Mouse (Mus musculus) CH12.LX (cell line): Measurements from ENCODE around the gene Dhtkd1. TPM values are rescaled to one million over a fixed set of nuclear protein-coding genes. Genes with fewer than 3 reads are reported as not detected.
A peak's percentile ranks its signal among the peaks of the same experiment; 100 is the strongest.

Experiments
- DNase-seq: peaks from one replicate; pipeline ENCODE4 v3.0.0-alpha.2; 2013; ENCODE audit errors: extremely low read depth
- H3K27ac ChIP-seq: 2 replicates; pipeline ENCODE4 v1.5.1; 2012; ENCODE audit warnings: low read depth, mild to moderate bottlenecking, control low read depth, moderate library complexity; ENCODE audit not compliant: insufficient read depth
- H3K27me3 ChIP-seq: replicated peaks from 2 replicates; pipeline ENCODE3; 2012; ENCODE audit warnings: inconsistent platforms
- H3K36me3 ChIP-seq, 2 experiments: replicated peaks in 1 of 2; 2 replicates each; pipeline versions ENCODE3 to v1.6.1; 2012; ENCODE audit warnings: inconsistent platforms in 1 of 2, low read length in 1 of 2, mild to moderate bottlenecking in 1 of 2, mixed read lengths in 1 of 2, moderate library complexity in 1 of 2; ENCODE audit not compliant: control insufficient read depth in 1 of 2, insufficient read depth in 1 of 2
- H3K4me1 ChIP-seq, 2 experiments: 2 replicates each; pipeline ENCODE4 v1.6.1; 2012; ENCODE audit warnings: inconsistent platforms in 1 of 2, moderate library complexity in 1 of 2; ENCODE audit not compliant: insufficient read depth in 2 of 2, control insufficient read depth in 1 of 2
- H3K4me2 ChIP-seq: 2 replicates; pipeline ENCODE4 v1.6.1; 2012; ENCODE audit warnings: low read depth, mild to moderate bottlenecking, control low read depth; ENCODE audit not compliant: poor library complexity, insufficient read depth, severe bottlenecking
- H3K4me3 ChIP-seq, 3 experiments: fragments of 150-350 bp in 1 of 3; sonication (generic) in 1 of 3; replicated peaks in 1 of 3; 2 replicates each; pipeline versions ENCODE3 to v1.5.1; 2011 to 2012; ENCODE audit warnings: low read depth in 2 of 3, low read length in 2 of 3, mild to moderate bottlenecking in 2 of 3, moderate library complexity in 2 of 3, control low read depth in 1 of 3, improper control_type of control experiment in 1 of 3, inconsistent platforms in 1 of 3, mixed read lengths in 1 of 3; ENCODE audit not compliant: poor library complexity in 1 of 3
- H3K79me2 ChIP-seq: replicated peaks from 2 replicates; pipeline ENCODE4 v1.6.1; 2012; ENCODE audit warnings: mild to moderate bottlenecking, moderate library complexity; ENCODE audit not compliant: control insufficient read depth, poor library complexity, insufficient read depth, severe bottlenecking; ENCODE audit errors: extremely low read depth
- H3K9ac ChIP-seq: 2 replicates; pipeline ENCODE4 v1.6.1; 2012; ENCODE audit warnings: low read depth, mild to moderate bottlenecking, control low read depth, moderate library complexity; ENCODE audit not compliant: insufficient read depth
- H3K9me3 ChIP-seq: replicated peaks from 2 replicates; pipeline ENCODE3; 2012; ENCODE audit warnings: low read length, inconsistent platforms, mixed read lengths
- CHD2 ChIP-seq: IDR thresholded peaks from 2 replicates; pipeline ENCODE4 v1.6.1; 2011; ENCODE audit warnings: low read length, improper control_type of control experiment
- CTCF ChIP-seq, 2 experiments: IDR thresholded peaks in 1 of 2; conservative IDR thresholded peaks in 1 of 2; 2 replicates each; pipeline ENCODE4 v1.5.1; 2011 to 2012; ENCODE audit warnings: low read depth in 2 of 2, low read length in 2 of 2, improper control_type of control experiment in 1 of 2, inconsistent platforms in 1 of 2, mild to moderate bottlenecking in 1 of 2, moderate library complexity in 1 of 2
- E2F4 ChIP-seq: IDR thresholded peaks from 2 replicates; pipeline ENCODE4 v1.6.1; 2011; ENCODE audit warnings: low read depth, low read length, improper control_type of control experiment; ENCODE audit not compliant: insufficient replicate concordance
- EP300 ChIP-seq: IDR thresholded peaks from 2 replicates; pipeline ENCODE4 v1.6.1; 2011; ENCODE audit warnings: low read length, improper control_type of control experiment
- IRF4 ChIP-seq: IDR thresholded peaks from 2 replicates; pipeline ENCODE4 v1.6.1; 2014; ENCODE audit warnings: low read depth, mild to moderate bottlenecking, inconsistent platforms, low read length, improper control_type of control experiment
- JUND ChIP-seq: conservative IDR thresholded peaks from 2 replicates; pipeline ENCODE4 v1.6.1; 2011; ENCODE audit warnings: low read depth, low read length, improper control_type of control experiment
- MAFK ChIP-seq: IDR thresholded peaks from 2 replicates; pipeline ENCODE4 v1.6.1; 2011; ENCODE audit warnings: low read length, improper control_type of control experiment; ENCODE audit not compliant: insufficient replicate concordance
- MAX ChIP-seq: IDR thresholded peaks from 2 replicates; pipeline ENCODE4 v1.6.1; 2011; ENCODE audit warnings: low read length, improper control_type of control experiment
- MEF2A ChIP-seq: IDR thresholded peaks from 2 replicates; pipeline ENCODE4 v1.6.1; 2014; ENCODE audit warnings: low read depth, mild to moderate bottlenecking, inconsistent platforms, low read length, improper control_type of control experiment, borderline replicate concordance
- MXI1 ChIP-seq: IDR thresholded peaks from 2 replicates; pipeline ENCODE4 v1.6.1; 2011; ENCODE audit warnings: mild to moderate bottlenecking, low read depth, low read length, improper control_type of control experiment
- MYC ChIP-seq: IDR thresholded peaks from 2 replicates; pipeline ENCODE4 v1.6.1; 2011; ENCODE audit warnings: low read depth, mild to moderate bottlenecking, improper control_type of control experiment, low read length
- NELFE ChIP-seq: IDR thresholded peaks from 2 replicates; pipeline ENCODE4 v1.6.1; 2011; ENCODE audit warnings: low read depth, low read length, improper control_type of control experiment
- NRF1 ChIP-seq: IDR thresholded peaks from 2 replicates; pipeline ENCODE4 v1.6.1; 2014; ENCODE audit warnings: low read depth, mild to moderate bottlenecking, inconsistent platforms, low read length, improper control_type of control experiment, moderate library complexity
- PAX5 ChIP-seq: IDR thresholded peaks from 2 replicates; pipeline ENCODE4 v1.6.1; 2012; ENCODE audit warnings: low read length, inconsistent platforms, mixed read lengths
- POLR2A ChIP-seq: IDR thresholded peaks from 2 replicates; pipeline ENCODE4 v1.6.1; 2011; ENCODE audit warnings: low read depth, mild to moderate bottlenecking, improper control_type of control experiment, low read length
- POLR2AphosphoS2 ChIP-seq: IDR thresholded peaks from 2 replicates; pipeline ENCODE4 v1.6.1; 2011; ENCODE audit warnings: low read depth, low read length, improper control_type of control experiment
- RAD21 ChIP-seq: IDR thresholded peaks from 2 replicates; pipeline ENCODE4 v1.6.1; 2011; ENCODE audit warnings: low read depth, mild to moderate bottlenecking, low read length, improper control_type of control experiment, moderate library complexity
- SIN3A ChIP-seq: IDR thresholded peaks from 2 replicates; pipeline ENCODE4 v1.6.1; 2012; ENCODE audit warnings: low read length, improper control_type of control experiment, inconsistent platforms
- SMC3 ChIP-seq: IDR thresholded peaks from 2 replicates; pipeline ENCODE4 v1.6.1; 2011; ENCODE audit warnings: low read depth, low read length, improper control_type of control experiment
- TBP ChIP-seq: conservative IDR thresholded peaks from 2 replicates; pipeline ENCODE4 v1.6.1; 2011; ENCODE audit warnings: low read depth, low read length, improper control_type of control experiment
- TCF12 ChIP-seq: IDR thresholded peaks from 2 replicates; pipeline ENCODE4 v1.6.1; 2014; ENCODE audit warnings: low read depth, mild to moderate bottlenecking, inconsistent platforms, low read length, improper control_type of control experiment
- USF1 ChIP-seq: IDR thresholded peaks from 2 replicates; pipeline ENCODE4 v1.6.1; 2014; ENCODE audit warnings: low read depth, mild to moderate bottlenecking, inconsistent platforms, low read length, improper control_type of control experiment
- ZC3H11A ChIP-seq: IDR thresholded peaks from 2 replicates; pipeline ENCODE4 v1.6.1; 2012; ENCODE audit warnings: low read depth, mild to moderate bottlenecking, inconsistent platforms, low read length, improper control_type of control experiment
- ZKSCAN1 ChIP-seq: IDR thresholded peaks from 2 replicates; pipeline ENCODE4 v1.6.1; 2012; ENCODE audit warnings: low read depth, inconsistent platforms, low read length, improper control_type of control experiment, borderline replicate concordance
- ZMIZ1 ChIP-seq: IDR thresholded peaks from 2 replicates; pipeline ENCODE4 v1.6.1; 2012; ENCODE audit warnings: low read depth, mild to moderate bottlenecking, inconsistent platforms, low read length, improper control_type of control experiment
- dilution Hi-C: fragments of 300-500 bp; cut with MboI; formaldehyde crosslinking; loops from 2 replicates; pipeline ENCODE4 v1.14.3; 2020; ENCODE audit warnings: low sequenced_read_pairs; ENCODE audit not compliant: extremely low pct_unique_long_range_greater_than_20kb, extremely low pct_ligation_motif_present
- in situ Hi-C: fragments of 300-500 bp; cut with MboI; formaldehyde crosslinking; loops from 3 replicates; pipeline ENCODE4 v1.14.3; 2019; ENCODE audit warnings: low sequenced_read_pairs, low pct_ligation_motif_present, low pct_unique_long_range_greater_than_20kb, mixed read lengths
- polyA plus RNA-seq: library from polyadenylated mRNA; unstranded; fragments of >175 nt; gene quantifications from 2 replicates; pipeline ENCODE4 v1.2.1, GENCODE M21; 2012; ENCODE audit warnings: low read depth; ENCODE audit not compliant: insufficient read length
- total RNA-seq, 2 experiments: library from RNA; depleted of rRNA; stranded (reverse); fragments of 300-350 nt in 1 of 2; fragments of >200 nt in 1 of 2; gene quantifications; 2 replicates each; pipeline ENCODE4 v1.2.3; 2012 to 2014

Gene Dhtkd1
- total and polyA plus RNA-seq, 3 experiments, result 0.17 to 0.38 (median 0.35) TPM

DNA sequence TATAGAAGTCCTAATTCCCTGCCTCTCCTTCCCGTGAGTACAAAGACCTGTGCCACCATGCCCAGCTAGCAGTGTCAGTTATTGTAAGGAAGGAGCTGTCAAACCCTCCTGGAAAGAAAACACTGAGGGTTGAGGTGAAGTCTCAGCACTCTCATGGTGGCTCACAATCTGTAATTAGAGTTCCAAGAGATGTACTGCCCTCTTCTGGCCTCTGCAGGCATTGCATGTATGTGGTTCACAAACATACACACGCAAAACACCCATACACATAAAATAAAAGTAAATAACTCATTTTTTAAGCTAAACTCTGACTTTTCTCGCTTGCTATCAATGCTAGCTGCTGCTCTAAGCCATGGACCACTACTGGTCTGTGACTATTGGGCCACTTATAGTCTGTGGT lies 36.0 kb downstream of the Dhtkd1 start:
- no peak overlapping the region for H3K9ac ChIP-seq
- no peaks in the 10 kb centered on the region for H3K36me3 ChIP-seq
- DNase-seq, result peak; percentile 66
- in situ Hi-C loops (no loop called here), dilution Hi-C loops (no loop called here)
- no peaks in the 10 kb centered on the region for H3K27me3 ChIP-seq
- no peak overlapping the region for H3K27ac ChIP-seq
- H3K79me2 ChIP-seq, result no peaks in the 10 kb centered on the region
- H3K4me3 ChIP-seq, result no peak overlapping the region
- H3K4me1 ChIP-seq, result peaks cover 4% of the 10 kb centered on the region in 2 experiments; a peak in 1 of 4 replicates
- TF ChIP-seq SMC3 (peak; percentile 66), MEF2A (no peak), RAD21 (peak; percentile 57), CTCF (conservative IDR thresholded peaks at IDR 0.05 in 1 of 2, IDR thresholded peaks at IDR 0.05 in 1 of 2; ENCODE audit: low read depth in 2 of 2, low read length in 2 of 2) (peak; percentile 71 to 82)
- H3K9me3 ChIP-seq, result no peaks in the 10 kb centered on the region
- no peak overlapping the region for H3K4me2 ChIP-seq

DNA sequence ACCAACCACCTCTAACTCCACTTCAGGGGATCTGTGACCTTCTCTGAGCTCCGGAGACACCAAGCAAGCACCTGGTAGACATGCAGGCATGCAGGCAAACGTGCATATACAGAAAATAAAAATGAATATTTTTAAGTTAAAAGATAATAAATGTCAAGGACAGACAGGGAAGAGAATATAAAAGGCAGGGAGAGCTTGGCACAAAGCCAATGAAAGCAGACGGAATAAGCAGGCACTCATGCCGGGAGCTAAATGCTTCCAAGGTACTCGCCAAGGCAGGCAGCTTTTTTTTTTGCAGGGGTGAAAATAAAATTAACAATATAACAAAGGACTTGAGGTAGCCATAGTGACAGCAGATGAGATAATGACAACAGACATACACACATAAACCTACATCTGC lies 36.5 kb downstream of the Dhtkd1 start:
- Histone ChIP-seq H3K4me3 (no peak overlapping the region), H3K36me3 (no peaks in the 10 kb centered on the region), H3K9me3 (no peaks in the 10 kb centered on the region), H3K27ac (no peak overlapping the region), H3K9ac (no peak overlapping the region), H3K27me3 (no peaks in the 10 kb centered on the region), H3K4me2 (no peak overlapping the region), H3K4me1 (no peaks in the 10 kb centered on the region), H3K79me2 (no peaks in the 10 kb centered on the region)
- in situ Hi-C loops (no loop called here), dilution Hi-C loops (no loop called here)
- no peak for DNase-seq
- no peak for TF ChIP-seq IRF4
- TF ChIP-seq ZKSCAN1, result no peak
- TF ChIP-seq PAX5, result no peak
- TF ChIP-seq POLR2A, result no peak
- no peak for TF ChIP-seq TBP

DNA sequence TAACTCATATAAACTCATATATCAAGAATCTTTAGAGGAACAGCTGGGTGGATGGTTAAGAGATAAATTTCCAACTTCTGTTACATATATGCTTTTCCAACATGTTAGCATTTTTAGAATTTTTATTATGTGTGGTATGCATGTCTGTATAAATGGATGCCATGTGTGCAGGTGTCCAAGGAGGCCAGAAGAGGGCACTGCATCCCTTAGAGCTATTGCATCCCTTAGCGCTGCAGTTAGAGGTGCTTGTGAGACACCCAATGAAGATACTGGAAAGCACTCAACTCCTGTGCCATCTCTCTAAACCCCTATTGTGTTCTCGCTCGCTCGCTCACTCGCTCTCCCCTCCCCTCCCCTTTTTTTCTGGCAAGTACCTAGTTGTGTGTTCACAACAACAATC lies 42.4 kb downstream of the Dhtkd1 start:
- Histone ChIP-seq H3K4me1 (no peaks in the 10 kb centered on the region), H3K27ac (no peak overlapping the region), H3K9ac (no peak overlapping the region), H3K79me2 (no peaks in the 10 kb centered on the region), H3K4me2 (no peak overlapping the region), H3K36me3 (no peaks in the 10 kb centered on the region), H3K9me3 (no peaks in the 10 kb centered on the region), H3K27me3 (no peaks in the 10 kb centered on the region), H3K4me3 (no peak overlapping the region)
- in situ Hi-C loops, result no loop called here
- dilution Hi-C loops, result no loop called here
- no peak for TF ChIP-seq POLR2AphosphoS2
- TF ChIP-seq ZC3H11A, result peak; percentile 51
- no peak for TF ChIP-seq EP300
- 0 out of 2 replicates have a peak, but pooled peaks have one; percentile 29 for TF ChIP-seq MEF2A
- peak; percentile 39; the same call in 1 of the 2 replicates for TF ChIP-seq MAX
- TF ChIP-seq MXI1, result no peak
- TF ChIP-seq MYC, result peak; percentile 82
- no peak for TF ChIP-seq NRF1
- 0 out of 2 replicates have a peak, but pooled peaks have one; percentile 24 for TF ChIP-seq IRF4
- peak; percentile 57; the same call in 1 of the 2 replicates for TF ChIP-seq JUND
- TF ChIP-seq USF1, result no peak
- TF ChIP-seq CHD2, result no peak
- TF ChIP-seq CTCF (conservative IDR thresholded peaks at IDR 0.05 in 1 of 2, IDR thresholded peaks at IDR 0.05 in 1 of 2; ENCODE audit: low read depth in 2 of 2, low read length in 2 of 2), result peak; percentile 76 to 85
- peak; percentile 25; the same call in 1 of the 2 replicates for TF ChIP-seq MAFK
- peak; percentile 85 for TF ChIP-seq SMC3
- peak; percentile 21; the same call in 1 of the 2 replicates for TF ChIP-seq NELFE
- no peak for TF ChIP-seq E2F4
- 0 out of 2 replicates have a peak, but pooled peaks have one; percentile 29 for TF ChIP-seq TCF12
- no peak for TF ChIP-seq ZMIZ1
- TF ChIP-seq SIN3A, result peak; percentile 39; the same call in 1 of the 2 replicates
- no peak for TF ChIP-seq TBP
- TF ChIP-seq RAD21, result peak; percentile 85
- TF ChIP-seq PAX5, result no peak
- peak; percentile 72 for DNase-seq
